Mouse (Mus musculus) adrenal gland, adult (tissue): ENCODE results near the gene Mtmr4.
A peak's percentile ranks its signal among the peaks of the same experiment; 100 is the strongest.

ENCODE experiments used
- DNase-seq, 2 experiments: peaks; one replicate each; pipeline ENCODE4 v3.0.0; 2022 to 2023; ENCODE audit warnings: low spot score in 1 of 2; ENCODE audit not compliant: inconsistent age in 2 of 2

Mtmr4 gene

GRCm38 (mm10) chr11:87581161-87581865, 10.6 kb upstream of the Mtmr4 start:
- DNase-seq, result peak in 1 of 2 experiments; percentile 25

- DNase-seq, result peak; percentile 73 to 74
These were observed 9.8 kb upstream of the Mtmr4 start for GRCm38 (mm10) chr11:87581933-87582710.

- no peak for DNase-seq
These were observed 8.5 kb upstream of the Mtmr4 start for GRCm38 (mm10) chr11:87583291-87584034.

- peak; percentile 3 to 62 for DNase-seq
These were observed 7.1 kb upstream of the Mtmr4 start for GRCm38 (mm10) chr11:87584711-87585505.

GRCm38 (mm10) chr11:87587211-87587874, 4.6 kb upstream of the Mtmr4 start:
- DNase-seq, result no peak

GRCm38 (mm10) chr11:87589605-87590004, 2.4 kb upstream of the Mtmr4 start:
- DNase-seq, result peak in 1 of 2 experiments; percentile 50

GRCm38 (mm10) chr11:87590841-87591525, 979 bp upstream of the Mtmr4 start:
- peak; percentile 63 to 88 for DNase-seq

GRCm38 (mm10) chr11:87592354-87592695, 363 bp downstream of the Mtmr4 start:
- no peak for DNase-seq

- DNase-seq, result peak in 1 of 2 experiments; percentile 41
These were observed 994 bp downstream of the Mtmr4 start for GRCm38 (mm10) chr11:87592713-87593598.

GRCm38 (mm10) chr11:87595327-87595841, 3.4 kb downstream of the Mtmr4 start:
- peak; percentile 93 to 96 for DNase-seq

- DNase-seq, result no peak
These were observed 4.0 kb downstream of the Mtmr4 start for GRCm38 (mm10) chr11:87595976-87596375.

- DNase-seq, result peak in 1 of 2 experiments; percentile 37
These were observed 4.5 kb downstream of the Mtmr4 start for GRCm38 (mm10) chr11:87596492-87596891.

GRCm38 (mm10) chr11:87597061-87597460, 5.1 kb downstream of the Mtmr4 start:
- peak in 1 of 2 experiments; percentile 30 for DNase-seq

GRCm38 (mm10) chr11:87599395-87600089, 7.6 kb downstream of the Mtmr4 start:
- peak in 1 of 2 experiments; percentile 52 for DNase-seq

- DNase-seq, result peak in 1 of 2 experiments; percentile 45
These were observed 8.4 kb downstream of the Mtmr4 start for GRCm38 (mm10) chr11:87600322-87600853.

- no peak for DNase-seq
These were observed 10.3 kb downstream of the Mtmr4 start for GRCm38 (mm10) chr11:87602234-87602633.

GRCm38 (mm10) chr11:87603571-87603970, 11.6 kb downstream of the Mtmr4 start:
- DNase-seq, result no peak
